Mouse (Mus musculus): ENCODE results near the gene Hpca. TPM values are rescaled to one million over a fixed set of nuclear protein-coding genes. Genes with fewer than 3 reads are reported as not detected.

Hpca gene
- polyA plus RNA-seq, 1 experiment from 2014 or later: 4.0 TPM

GRCm38 (mm10) chr4:129081041-129081440 is 40.8 kb downstream of the Hpca start:
- ATAC-seq: no peak

GRCm38 (mm10) chr4:129079126-129079525 is 42.7 kb downstream of the Hpca start:
- ATAC-seq: no peak
- Histone ChIP-seq H3K4me2 (ENCODE audit: low read depth, low read length) (no peak overlapping the region), H3K9ac (ENCODE audit: low read depth, low read length) (no peak overlapping the region), H3K4me3 (ENCODE audit: low read length) (no peak overlapping the region), H3K27ac (ENCODE audit: low read length) (no peak overlapping the region), H3K27me3 (replicated peaks; ENCODE audit: control insufficient read depth, insufficient read depth, low read length) (no peaks in the 10 kb centered on the region), H3K36me3 (ENCODE audit: control insufficient read depth, insufficient read depth, low read length) (peaks cover 24% of the 10 kb centered on the region), H3K4me1 (ENCODE audit: control insufficient read depth, insufficient read depth, low read length) (no peaks in the 10 kb centered on the region), H3K9me3 (ENCODE audit: control insufficient read depth, low read length) (no peaks in the 10 kb centered on the region)
- WGBS: 93% methylated on average over 9 of the region's 9 CpGs

More at GRCm38 (mm10) chr4:129081041-129081440, 40.8 kb downstream of the Hpca start:
- H3K36me3 ChIP-seq (ENCODE audit: control insufficient read depth, insufficient read depth, low read length): peaks cover 17% of the 10 kb centered on the region
- H3K9ac ChIP-seq (ENCODE audit: low read depth, low read length): no peak overlapping the region
- no peak overlapping the region for H3K4me2 ChIP-seq (ENCODE audit: low read depth, low read length)
- H3K27me3 ChIP-seq (replicated peaks; ENCODE audit: control insufficient read depth, insufficient read depth, low read length): no peaks in the 10 kb centered on the region
- H3K9me3 ChIP-seq (ENCODE audit: control insufficient read depth, low read length): no peaks in the 10 kb centered on the region
- H3K27ac ChIP-seq (ENCODE audit: low read length): no peak overlapping the region
- H3K4me3 ChIP-seq (ENCODE audit: low read length): no peak overlapping the region
- no peaks in the 10 kb centered on the region for H3K4me1 ChIP-seq (ENCODE audit: control insufficient read depth, insufficient read depth, low read length)
- 86% methylated on average over 7 of the region's 7 CpGs for WGBS

- Histone ChIP-seq H3K4me2 (ENCODE audit: low read depth, low read length) (no peak overlapping the region), H3K27ac (ENCODE audit: low read length) (no peak overlapping the region), H3K4me3 (ENCODE audit: low read length) (no peak overlapping the region), H3K9ac (ENCODE audit: low read depth, low read length) (no peak overlapping the region), H3K27me3 (replicated peaks; ENCODE audit: control insufficient read depth, insufficient read depth, low read length) (no peaks in the 10 kb centered on the region), H3K36me3 (ENCODE audit: control insufficient read depth, insufficient read depth, low read length) (no peaks in the 10 kb centered on the region), H3K4me1 (ENCODE audit: control insufficient read depth, insufficient read depth, low read length) (peaks cover 5% of the 10 kb centered on the region; the same call in 1 of the 2 replicates), H3K9me3 (ENCODE audit: control insufficient read depth, low read length) (no peaks in the 10 kb centered on the region)
- WGBS: 95% methylated on average over 4 of the region's 4 CpGs
- no peak for ATAC-seq
Observed at GRCm38 (mm10) chr4:129068848-129069247, 53.0 kb downstream of the Hpca start.

- Histone ChIP-seq H3K4me1 (ENCODE audit: control insufficient read depth, insufficient read depth, low read length) (peaks cover 5% of the 10 kb centered on the region; the same call in 1 of the 2 replicates), H3K9me3 (ENCODE audit: control insufficient read depth, low read length) (no peaks in the 10 kb centered on the region), H3K27ac (ENCODE audit: low read length) (no peak overlapping the region), H3K4me3 (ENCODE audit: low read length) (no peak overlapping the region), H3K27me3 (replicated peaks; ENCODE audit: control insufficient read depth, insufficient read depth, low read length) (no peaks in the 10 kb centered on the region), H3K36me3 (ENCODE audit: control insufficient read depth, insufficient read depth, low read length) (no peaks in the 10 kb centered on the region), H3K4me2 (ENCODE audit: low read depth, low read length) (no peak overlapping the region), H3K9ac (ENCODE audit: low read depth, low read length) (no peak overlapping the region)
- WGBS: 80% methylated on average over 5 of the region's 5 CpGs
- no peak for ATAC-seq
Observed at GRCm38 (mm10) chr4:129067638-129068415, 54.0 kb downstream of the Hpca start.

GRCm38 (mm10) chr4:129065688-129066236 is 56.1 kb downstream of the Hpca start:
- Histone ChIP-seq H3K27me3 (replicated peaks; ENCODE audit: control insufficient read depth, insufficient read depth, low read length) (no peaks in the 10 kb centered on the region), H3K4me3 (ENCODE audit: low read length) (no peak overlapping the region), H3K36me3 (ENCODE audit: control insufficient read depth, insufficient read depth, low read length) (no peaks in the 10 kb centered on the region), H3K27ac (ENCODE audit: low read length) (no peak overlapping the region), H3K9ac (ENCODE audit: low read depth, low read length) (no peak overlapping the region), H3K4me1 (ENCODE audit: control insufficient read depth, insufficient read depth, low read length) (peaks cover 7% of the 10 kb centered on the region), H3K9me3 (ENCODE audit: control insufficient read depth, low read length) (no peaks in the 10 kb centered on the region), H3K4me2 (ENCODE audit: low read depth, low read length) (no peak overlapping the region)
- no peak for ATAC-seq

- H3K9me3 ChIP-seq (ENCODE audit: control insufficient read depth, low read length): no peaks in the 10 kb centered on the region
- ATAC-seq: no peak
- peaks cover 15% of the 10 kb centered on the region for H3K4me1 ChIP-seq (ENCODE audit: control insufficient read depth, insufficient read depth, low read length)
- no peak overlapping the region for H3K9ac ChIP-seq (ENCODE audit: low read depth, low read length)
- 72% methylated on average over 3 of the region's 3 CpGs for WGBS
- no peak overlapping the region for H3K4me3 ChIP-seq (ENCODE audit: low read length)
- no peak overlapping the region for H3K4me2 ChIP-seq (ENCODE audit: low read depth, low read length)
- H3K27ac ChIP-seq (ENCODE audit: low read length): 0 out of 2 replicates have a peak overlapping the region, but pooled peaks have one; percentile 38
- no peaks in the 10 kb centered on the region for H3K36me3 ChIP-seq (ENCODE audit: control insufficient read depth, insufficient read depth, low read length)
- no peaks in the 10 kb centered on the region for H3K27me3 ChIP-seq (replicated peaks; ENCODE audit: control insufficient read depth, insufficient read depth, low read length)
Observed at GRCm38 (mm10) chr4:129062281-129063075, 59.4 kb downstream of the Hpca start.

Other genes with a start within 250 kb of the Hpca start
- 2.2 and 2.3 TPM in 2 replicates for gene Trim62, start 238.5 kb downstream of the Hpca start, polyA plus RNA-seq (2015; fragmentation: Nextera tagmentation; extraction: Ambion mirVana)
- gene Azin2, start 159.6 kb downstream of the Hpca start, polyA plus RNA-seq (2015; fragmentation: Nextera tagmentation; extraction: Ambion mirVana): 11.1 and 12.5 TPM in 2 replicates
- gene Ak2, start 130.1 kb downstream of the Hpca start, polyA plus RNA-seq (2015; fragmentation: Nextera tagmentation; extraction: Ambion mirVana): 343 and 356 TPM in 2 replicates
- 5.6 and 7.0 TPM in 2 replicates for gene Rnf19b, start 63.8 kb downstream of the Hpca start, polyA plus RNA-seq (2015; fragmentation: Nextera tagmentation; extraction: Ambion mirVana)
- 159 and 167 TPM in 2 replicates for gene Tmem54, start 16.5 kb downstream of the Hpca start, polyA plus RNA-seq (2015; fragmentation: Nextera tagmentation; extraction: Ambion mirVana)
- gene Fndc5, start 15.0 kb upstream of the Hpca start, polyA plus RNA-seq (2015; fragmentation: Nextera tagmentation; extraction: Ambion mirVana): 1.5 and 2.2 TPM in 2 replicates
- 10.3 and 10.9 TPM in 2 replicates for gene S100pbp, start 67.7 kb upstream of the Hpca start, polyA plus RNA-seq (2015; fragmentation: Nextera tagmentation; extraction: Ambion mirVana)
- 104 and 107 TPM in 2 replicates for gene Yars, start 67.7 kb upstream of the Hpca start, polyA plus RNA-seq (2015; fragmentation: Nextera tagmentation; extraction: Ambion mirVana)
- gene C77080, start 139.4 kb upstream of the Hpca start, polyA plus RNA-seq (2015; fragmentation: Nextera tagmentation; extraction: Ambion mirVana): 6.5 and 7.5 TPM in 2 replicates
- gene Sync, start 165.6 kb upstream of the Hpca start, polyA plus RNA-seq (2015; fragmentation: Nextera tagmentation; extraction: Ambion mirVana): 1.1 and 1.3 TPM in 2 replicates
- gene Rbbp4, start 213.3 kb upstream of the Hpca start, polyA plus RNA-seq (2015; fragmentation: Nextera tagmentation; extraction: Ambion mirVana): 271 and 297 TPM in 2 replicates
- 64.2 and 66.9 TPM in 2 replicates for gene Zbtb8os, start 213.7 kb upstream of the Hpca start, polyA plus RNA-seq (2015; fragmentation: Nextera tagmentation; extraction: Ambion mirVana)

Measured in intestine, embryonic 16.5 days (tissue).